Mouse (Mus musculus): ENCODE measurements around the gene Gm17783.
"Not testable (repeated sequence)": the region's sequence is repeated elsewhere in the genome, so short reads cannot be mapped to it uniquely, and the experiment has no call there.

Gm17783 gene

DNA sequence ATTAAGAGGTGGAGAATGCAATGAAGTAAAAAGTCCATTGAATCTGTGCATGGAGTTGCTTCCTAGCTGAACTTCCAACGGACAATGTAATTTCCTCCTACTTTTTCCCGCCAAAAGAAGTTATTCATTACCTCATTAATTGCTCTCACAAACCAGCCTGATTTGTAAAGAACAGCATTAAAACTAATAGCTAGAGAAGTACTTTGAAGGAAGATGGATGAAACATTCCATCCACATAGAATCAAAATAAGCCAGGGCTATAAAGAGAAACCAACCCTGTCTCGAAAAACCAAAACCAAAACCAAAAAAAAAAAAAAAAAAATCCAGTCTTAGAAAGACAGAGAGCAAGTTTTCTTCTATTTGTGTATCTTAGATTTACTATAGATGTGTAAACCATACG, at the start of gene Gm17783:
TSS of gene Gm17783 (minus strand) at position 101 of the 400 bp plus-strand sequence.
- DNase-seq (ENCODE audit: low spot score): no peak

DNA sequence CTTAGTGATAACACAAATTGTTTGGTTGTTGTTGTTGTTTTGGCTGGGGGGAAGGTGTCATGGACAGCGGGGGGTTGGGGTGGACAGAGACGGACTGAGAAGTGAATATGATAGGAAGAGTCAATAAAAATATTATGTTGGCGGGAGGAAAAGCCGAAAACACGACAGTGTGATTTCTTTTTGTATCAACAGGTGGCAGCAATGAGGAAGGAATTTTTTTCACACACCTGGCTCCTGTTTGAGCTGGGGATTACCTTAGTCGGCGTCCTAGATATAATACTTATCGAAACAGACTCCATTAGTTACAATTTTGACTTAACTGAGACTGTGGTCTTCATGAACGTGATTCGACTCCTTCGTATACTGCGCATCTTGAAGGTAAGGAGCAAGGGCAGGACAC, 48.0 kb upstream of the Gm17783 start:
- DNase-seq (ENCODE audit: low spot score): no peak

DNA sequence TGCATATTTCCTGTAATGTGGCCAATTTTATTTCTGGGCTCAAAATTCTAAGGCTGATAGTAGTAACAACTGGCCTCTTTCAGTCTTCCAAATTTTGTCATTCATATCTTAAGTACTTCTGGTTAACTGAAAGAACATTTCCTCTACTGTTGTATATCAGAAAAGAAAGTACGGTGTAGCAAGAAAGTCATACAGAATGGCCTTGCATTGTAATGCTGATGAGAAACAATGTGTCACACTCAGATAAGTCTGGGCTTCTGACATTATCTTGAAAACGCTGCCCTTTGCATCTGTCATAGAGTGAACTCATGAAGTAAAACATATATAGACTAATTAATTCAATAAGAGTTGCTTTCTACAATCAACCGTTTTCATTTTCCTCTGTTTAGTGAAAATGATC, 40.5 kb upstream of the Gm17783 start:
- no peak for DNase-seq (ENCODE audit: low spot score)

GRCm38 (mm10) chr16:45561747-45562146, 29.9 kb upstream of the Gm17783 start:
- no peak for DNase-seq (ENCODE audit: low spot score)

DNA sequence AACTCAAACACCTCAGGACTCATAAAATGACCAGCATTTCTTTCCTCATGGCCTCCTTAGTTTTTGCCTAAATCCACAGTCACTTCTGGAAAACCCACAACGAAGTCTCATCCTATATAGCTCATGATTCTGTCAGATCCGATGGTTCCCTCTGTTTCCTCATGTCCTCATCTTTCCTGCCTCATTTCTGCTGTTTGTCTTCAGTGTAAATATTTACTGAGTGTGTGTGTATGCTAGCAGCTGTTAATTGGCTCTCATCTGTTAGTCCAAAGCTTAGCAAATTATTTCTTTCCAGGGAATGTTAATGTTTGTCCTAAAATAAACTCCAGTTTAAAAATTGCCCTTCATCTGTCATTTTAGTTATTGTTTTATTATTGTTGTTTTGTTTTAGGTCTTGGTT, 19.7 kb upstream of the Gm17783 start:
- DNase-seq (ENCODE audit: low spot score): no peak

GRCm38 (mm10) chr16:45547982-45548381, 16.1 kb upstream of the Gm17783 start:
- DNase-seq (ENCODE audit: low spot score): no peak

DNA sequence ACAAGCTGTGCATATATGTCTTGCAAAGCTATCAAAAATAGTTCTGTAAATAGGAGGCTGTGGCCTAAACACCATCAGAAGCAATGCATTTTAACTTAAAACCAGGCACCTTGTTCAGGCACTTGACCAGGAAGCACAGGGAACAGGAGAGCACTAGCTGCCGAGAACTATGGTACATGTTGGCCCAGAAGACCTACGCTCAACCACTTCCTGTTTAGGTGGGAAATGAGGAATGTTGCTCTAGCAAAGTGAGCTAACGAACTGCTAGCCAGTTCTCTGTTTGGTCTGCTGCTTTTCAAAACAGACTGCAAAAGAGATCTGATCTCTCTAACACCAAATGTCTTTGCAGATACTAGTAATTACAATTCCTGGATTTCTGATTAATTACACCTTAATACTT, 12.5 kb upstream of the Gm17783 start:
- DNase-seq (ENCODE audit: low spot score): no peak

- DNase-seq (ENCODE audit: low spot score): no peak
Measured at GRCm38 (mm10) chr16:45542108-45542507, 10.3 kb upstream of the Gm17783 start.

GRCm38 (mm10) chr16:45538342-45538741, 6.5 kb upstream of the Gm17783 start:
- DNase-seq (ENCODE audit: low spot score): not testable (repeated sequence)

GRCm38 (mm10) chr16:45535009-45535408, 3.2 kb upstream of the Gm17783 start, which contains the start of gene Slc9c1:
TSS of gene Slc9c1 (plus strand) at chr16:45535309.
- DNase-seq (ENCODE audit: low spot score): no peak

DNA sequence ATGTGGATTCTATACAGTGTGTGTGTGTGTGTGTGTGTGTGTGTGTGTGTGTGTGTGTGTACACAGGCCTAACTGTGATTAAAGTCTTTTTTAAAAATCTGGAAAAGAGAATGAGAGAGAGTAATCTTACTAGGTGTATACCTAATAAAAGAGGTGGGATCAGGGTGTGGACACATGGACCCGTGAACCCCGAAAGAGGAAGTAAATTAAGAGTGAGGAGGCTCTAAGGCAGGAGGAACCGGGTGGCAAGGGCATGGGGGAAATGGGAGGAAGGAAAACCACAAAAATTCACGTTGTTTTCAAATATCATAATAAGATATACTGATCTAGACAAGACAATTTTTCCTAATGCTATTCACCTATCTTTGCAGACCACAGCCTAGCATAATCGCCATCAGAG, 6.3 kb downstream of the Gm17783 start:
- DNase-seq (ENCODE audit: low spot score): no peak

DNA sequence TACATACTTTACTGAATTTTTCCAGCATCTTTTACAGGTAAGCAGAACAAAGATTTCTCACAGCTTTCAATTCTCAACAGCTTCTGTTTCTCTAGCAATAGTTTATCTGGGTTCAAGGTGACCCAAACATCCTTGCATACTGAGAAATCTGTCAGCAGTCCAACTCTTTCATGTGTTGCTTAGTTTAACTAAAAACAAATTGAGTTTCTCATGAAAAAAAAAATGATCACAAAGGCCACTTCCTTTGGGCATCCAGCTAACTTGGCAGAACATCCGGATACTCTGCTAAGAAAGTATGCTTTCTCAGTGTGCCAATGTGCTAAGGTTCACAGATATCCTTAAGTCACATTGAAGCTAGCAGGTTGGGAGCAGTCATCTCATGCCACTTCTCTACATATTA, 36.5 kb downstream of the Gm17783 start:
- DNase-seq (ENCODE audit: low spot score): peak; percentile 38

DNA sequence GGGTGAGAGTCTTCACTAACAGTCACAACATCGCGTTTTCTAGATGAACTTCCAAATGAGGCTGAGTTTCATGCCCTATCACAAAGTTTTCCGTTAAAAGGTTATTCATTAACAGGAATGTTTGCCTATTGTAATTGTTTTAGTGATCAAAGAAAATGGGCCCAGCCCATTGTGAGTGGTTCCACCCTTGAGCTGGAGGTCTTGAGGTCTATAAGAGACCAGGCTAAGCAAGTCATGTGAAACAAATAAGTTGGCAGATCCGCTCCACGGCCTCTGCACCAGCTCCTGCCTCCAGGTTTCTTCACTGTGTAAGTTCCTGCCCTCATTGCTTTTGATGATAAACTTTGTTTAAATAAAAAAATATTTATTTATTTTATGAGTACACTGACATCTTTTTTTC, 38.9 kb downstream of the Gm17783 start, which contains the start of gene Gm609:
TSS of gene Gm609 (minus strand) at position 43 of the 400 bp plus-strand sequence.
- no peak for DNase-seq (ENCODE audit: low spot score)

DNA sequence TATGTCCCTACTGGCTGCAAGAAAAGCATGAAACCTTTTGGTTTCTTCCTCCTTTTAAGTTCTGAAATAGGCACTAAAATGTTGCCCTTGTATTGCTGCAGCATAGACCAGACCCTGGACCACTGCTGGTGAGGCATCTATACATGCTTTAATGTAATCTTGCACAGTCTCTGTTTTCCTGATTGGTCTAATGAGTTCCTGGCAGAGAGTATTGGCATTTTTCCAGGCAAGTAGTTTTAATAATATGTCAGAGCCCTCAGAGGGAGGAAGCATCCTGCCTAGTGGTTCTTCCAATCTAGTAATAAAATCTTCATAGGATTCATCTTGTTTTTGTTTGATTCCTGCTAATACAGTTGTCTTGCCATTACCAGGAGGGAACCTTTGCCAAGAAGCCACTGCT, 54.9 kb downstream of the Gm17783 start:
- DNase-seq (ENCODE audit: low spot score): no peak

- not testable (repeated sequence) for DNase-seq (ENCODE audit: low spot score)
Measured at GRCm38 (mm10) chr16:45471836-45472235, 60.0 kb downstream of the Gm17783 start.
